Mouse (Mus musculus) small intestine, adult 10 weeks (tissue): ENCODE measurements around the gene Gm5930. TPM values are rescaled to one million over a fixed set of nuclear protein-coding genes. Genes with fewer than 3 reads are reported as not detected.

Experiments used
- polyA plus RNA-seq: library from polyadenylated mRNA; stranded (reverse); fragments of 350-450 nt; fragmentation: Illumina TruSeq; extraction: RNeasy Lipid Tissue Mini Kit (QIAGEN cat#74804); gene quantifications from one replicate; pipeline ENCODE4 v1.2.3, GENCODE M21; 2014; ENCODE audit warnings: low replicate concordance

The Gm5930 gene
- not detected for polyA plus RNA-seq

GRCm38 (mm10) chr14:44338484-44338883 lies at the start of gene Gm5930:
Gene Gm5930 (minus strand): TSS chr14:44338584.

DNA sequence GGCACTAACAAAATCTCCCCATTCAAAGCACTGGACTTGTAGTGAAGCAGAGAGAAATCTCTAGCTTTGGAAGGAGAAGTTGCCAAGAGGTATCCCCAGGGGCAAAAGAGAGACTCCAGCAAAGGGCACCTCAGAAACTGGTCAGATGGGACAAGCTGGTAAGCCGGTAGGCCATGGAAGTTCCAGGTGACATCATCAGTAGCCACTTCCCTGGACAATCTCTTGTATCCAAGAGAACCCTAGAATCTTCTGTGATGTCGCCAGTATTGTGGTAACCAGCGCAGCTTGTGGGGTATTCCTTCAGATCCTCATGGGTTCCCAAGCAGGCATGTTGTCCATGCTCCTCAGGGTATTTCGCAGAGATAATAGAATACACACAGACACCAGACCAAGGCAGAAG lies 26.7 kb upstream of the Gm5930 start, which contains the start of gene Gm8229:
TSS of gene Gm8229 (plus strand) at position 301 of the 400 bp plus-strand sequence.

GRCm38 (mm10) chr14:44285280-44285679 lies 53.1 kb downstream of the Gm5930 start, which contains the start of gene Gm8220:
Gene Gm8220 (plus strand): TSS chr14:44285580.

Other genes starting within 250 kb of the Gm5930 start
- 10.1 TPM for gene Ear2, start 235.9 kb downstream of the Gm5930 start, polyA plus RNA-seq
- not detected for gene Gm3327, start 214.7 kb downstream of the Gm5930 start, polyA plus RNA-seq
- gene Gm8212, start 140.9 kb downstream of the Gm5930 start, polyA plus RNA-seq, result not detected
- gene 4930503E14Rik, start 125.3 kb downstream of the Gm5930 start, polyA plus RNA-seq, result not detected
- not detected for gene Gm8220, start 53.0 kb downstream of the Gm5930 start, polyA plus RNA-seq
- not detected for gene Gm8229, start 26.8 kb upstream of the Gm5930 start, polyA plus RNA-seq
- gene Gm3371, start 72.1 kb upstream of the Gm5930 start, polyA plus RNA-seq, result not detected
- not detected for gene Gm8232, start 95.1 kb upstream of the Gm5930 start, polyA plus RNA-seq
- gene BC061237, start 153.9 kb upstream of the Gm5930 start, polyA plus RNA-seq, result not detected
- not detected for gene Gm17093, start 179.7 kb upstream of the Gm5930 start, polyA plus RNA-seq
- gene Gm8247, start 244.6 kb upstream of the Gm5930 start, polyA plus RNA-seq, result not detected